Mouse (Mus musculus) neural tube, embryonic 14.5 days (tissue): Measurements from ENCODE around the gene Ppp6c. TPM values are rescaled to one million over a fixed set of nuclear protein-coding genes. Genes with fewer than 3 reads are reported as not detected.

Source experiments
- ATAC-seq: fragments of 200-750 bp; cut with Nextera tagmentation; 2 replicates; pipeline ENCODE4 v1.8.0; 2017; ENCODE audit warnings: low read depth, mild to moderate bottlenecking, moderate TSS enrichment, moderate library complexity
- H3K27ac ChIP-seq: fragments of 300-500 bp; sonication (generic); 2 replicates; pipeline ENCODE4 v1.5.1; 2014; ENCODE audit warnings: low read depth, mild to moderate bottlenecking, control low read depth, low read length, moderate library complexity, mixed read lengths
- H3K27me3 ChIP-seq: fragments of 300-500 bp; sonication (generic); 2 replicates; pipeline ENCODE4 v1.6.1; 2014; ENCODE audit warnings: low read length; ENCODE audit not compliant: control insufficient read depth, insufficient read depth
- H3K36me3 ChIP-seq: fragments of 300-500 bp; sonication (generic); 2 replicates; pipeline ENCODE4 v1.6.1; 2014; ENCODE audit warnings: low read length, mixed read lengths; ENCODE audit not compliant: control insufficient read depth, insufficient read depth
- H3K4me1 ChIP-seq: fragments of 300-500 bp; sonication (generic); 2 replicates; pipeline ENCODE4 v1.6.1; 2014; ENCODE audit warnings: low read length; ENCODE audit not compliant: control insufficient read depth, insufficient read depth
- H3K4me2 ChIP-seq: fragments of 300-500 bp; sonication (generic); 2 replicates; pipeline ENCODE4 v1.6.1; 2014; ENCODE audit warnings: mild to moderate bottlenecking, low read depth, low read length, control low read depth
- H3K4me3 ChIP-seq: fragments of 300-500 bp; sonication (generic); 2 replicates; pipeline ENCODE4 v1.5.1; 2014; ENCODE audit warnings: low read depth, low read length, control low read depth, mixed read lengths
- H3K9ac ChIP-seq: fragments of 300-500 bp; sonication (generic); replicated peaks from 2 replicates; pipeline ENCODE4 v1.6.1; 2014; ENCODE audit warnings: low read depth, mild to moderate bottlenecking, control low read depth, low read length, mixed read lengths
- H3K9me3 ChIP-seq: fragments of 300-500 bp; sonication (generic); 2 replicates; pipeline ENCODE4 v1.6.1; 2016; ENCODE audit warnings: low read length; ENCODE audit not compliant: control insufficient read depth
- WGBS: fragments of 180-500 bp; shearing (Covaris S2); extraction: QIAGEN DNeasy Blood & Tissue Kit; methylation state at CpG from one replicate; pipeline ENCODE4 v1.1.7; 2014; 5-methylcytosine and 5-hydroxymethylcytosine counted together
- polyA plus RNA-seq: library from polyadenylated mRNA; unstranded; fragments of >200 nt; fragmentation: Nextera tagmentation; extraction: Ambion mirVana; gene quantifications from 2 replicates; pipeline ENCODE4 v1.2.1, GENCODE M21; 2014

Ppp6c gene
- polyA plus RNA-seq, 1 experiment from 2014 or later: 80.2 TPM

DNA sequence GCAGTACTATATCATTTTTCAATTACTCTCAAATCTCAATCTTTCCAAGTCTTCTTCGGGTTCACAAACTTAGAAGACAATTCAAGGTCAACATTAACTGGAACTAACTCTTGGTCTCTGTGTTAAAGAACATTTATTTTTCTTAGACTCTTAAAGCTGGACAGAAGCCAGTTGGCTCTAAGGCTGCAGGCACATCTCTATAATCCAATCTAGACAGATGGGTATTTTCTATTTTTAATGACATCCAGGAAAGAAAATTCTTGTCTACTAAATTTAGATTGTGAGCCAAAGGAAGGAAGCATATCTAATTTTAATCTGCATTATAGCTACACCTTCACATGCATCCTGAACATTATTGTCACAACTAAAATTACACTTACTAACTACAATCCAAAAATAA is 68.3 kb downstream of the Ppp6c start:
- no peak for ATAC-seq
- H3K36me3 ChIP-seq: no peaks in the 10 kb centered on the region
- no peaks in the 10 kb centered on the region for H3K27me3 ChIP-seq
- no peak overlapping the region for H3K9ac ChIP-seq
- 76% methylated on average over 1 of the region's 1 CpGs for WGBS
- H3K27ac ChIP-seq: no peak overlapping the region
- H3K4me1 ChIP-seq: no peaks in the 10 kb centered on the region
- H3K9me3 ChIP-seq: no peaks in the 10 kb centered on the region
- no peak overlapping the region for H3K4me3 ChIP-seq
- H3K4me2 ChIP-seq: no peak overlapping the region

DNA sequence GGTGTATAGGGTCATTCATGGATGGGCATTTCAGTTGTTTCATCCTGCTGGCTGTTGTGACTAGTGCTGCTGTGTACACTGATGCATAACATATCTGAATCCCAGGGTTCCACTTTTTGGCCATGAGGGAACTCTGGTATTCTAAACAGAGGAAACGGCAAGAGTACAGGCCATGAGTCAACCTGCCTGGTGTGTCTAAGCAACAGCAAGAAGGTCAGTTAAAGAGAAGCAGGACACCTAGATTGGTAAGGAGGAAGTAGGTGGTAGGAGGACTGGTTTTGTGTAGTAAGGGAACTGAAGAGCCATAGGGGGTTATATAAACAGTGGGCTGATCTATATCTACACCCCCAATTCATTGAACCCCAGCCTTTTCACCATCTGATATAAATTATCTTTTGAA is 69.4 kb downstream of the Ppp6c start:
- no peak overlapping the region for H3K9ac ChIP-seq
- no peak overlapping the region for H3K4me2 ChIP-seq
- no peak overlapping the region for H3K4me3 ChIP-seq
- H3K9me3 ChIP-seq: no peaks in the 10 kb centered on the region
- WGBS: 58% methylated on average over 1 of the region's 1 CpGs
- H3K4me1 ChIP-seq: no peaks in the 10 kb centered on the region
- H3K27me3 ChIP-seq: no peaks in the 10 kb centered on the region
- no peak overlapping the region for H3K27ac ChIP-seq
- H3K36me3 ChIP-seq: no peaks in the 10 kb centered on the region
- no peak for ATAC-seq

DNA sequence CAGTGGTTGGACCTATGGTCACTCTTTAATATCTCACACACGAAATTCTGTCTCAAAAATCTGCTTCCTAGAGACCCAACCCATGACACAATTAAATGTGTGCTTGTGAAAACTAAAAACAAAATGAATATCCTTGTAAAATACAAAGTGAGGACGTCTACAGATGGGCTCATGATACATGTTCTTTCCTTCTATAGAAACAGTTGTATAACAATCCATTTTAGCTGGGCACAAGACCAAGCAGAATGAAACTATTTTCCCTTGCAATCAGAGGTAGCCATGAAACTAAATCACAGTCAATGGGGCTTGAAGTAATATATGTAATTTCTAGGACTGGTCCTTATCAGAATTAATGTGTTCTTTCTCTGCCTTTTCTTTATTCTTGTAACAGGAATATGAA is 75.3 kb downstream of the Ppp6c start:
- H3K9me3 ChIP-seq: no peaks in the 10 kb centered on the region
- H3K27ac ChIP-seq: no peak overlapping the region
- WGBS: 82% methylated on average over 2 of the region's 2 CpGs
- H3K27me3 ChIP-seq: no peaks in the 10 kb centered on the region
- no peak overlapping the region for H3K4me2 ChIP-seq
- no peaks in the 10 kb centered on the region for H3K4me1 ChIP-seq
- no peak for ATAC-seq
- H3K36me3 ChIP-seq: no peaks in the 10 kb centered on the region
- no peak overlapping the region for H3K4me3 ChIP-seq
- no peak overlapping the region for H3K9ac ChIP-seq

DNA sequence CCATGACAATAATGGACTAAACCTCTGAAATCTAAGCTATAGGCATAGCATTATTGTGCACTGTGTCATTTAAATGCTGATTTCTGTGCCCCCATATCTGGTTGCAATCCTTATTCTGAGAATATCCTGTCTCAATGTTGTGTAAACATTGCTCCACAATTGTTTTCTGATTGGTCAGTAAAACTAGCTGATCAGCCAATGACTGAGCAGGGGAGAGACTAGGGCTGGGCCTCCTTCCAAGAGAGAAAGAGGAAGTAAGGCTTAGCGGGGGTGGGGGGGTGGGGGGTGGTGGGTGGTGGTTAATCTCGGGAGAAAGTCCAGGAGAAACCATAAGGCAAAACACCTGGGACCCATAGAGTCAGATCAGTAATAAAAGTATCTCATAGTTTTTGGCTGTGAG is 78.2 kb downstream of the Ppp6c start:
- Histone ChIP-seq H3K36me3 (no peaks in the 10 kb centered on the region), H3K27me3 (no peaks in the 10 kb centered on the region), H3K4me3 (no peak overlapping the region), H3K9ac (no peak overlapping the region), H3K4me1 (no peaks in the 10 kb centered on the region), H3K9me3 (no peaks in the 10 kb centered on the region), H3K4me2 (no peak overlapping the region), H3K27ac (no peak overlapping the region)
- no peak for ATAC-seq
- 58% methylated on average over 2 of the region's 2 CpGs for WGBS

DNA sequence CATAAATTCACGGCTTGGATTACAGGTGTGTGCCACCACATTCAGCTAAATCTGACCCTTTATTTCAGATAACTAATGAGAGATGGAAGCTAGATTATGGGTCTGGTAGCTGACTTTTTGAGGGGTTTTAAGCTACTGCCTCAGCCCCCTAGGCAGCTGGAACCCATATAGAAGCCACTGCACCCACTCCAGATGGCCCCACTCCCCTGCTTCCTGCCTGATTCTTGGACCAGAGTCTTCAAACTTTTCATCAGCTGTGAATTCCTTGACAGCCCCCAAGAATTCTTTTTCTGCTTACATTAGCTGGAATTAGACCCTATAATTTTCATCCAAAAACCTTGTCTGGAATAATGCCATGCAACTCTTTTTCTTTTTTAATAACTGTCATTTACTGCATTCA is 79.8 kb downstream of the Ppp6c start:
- WGBS: 97% methylated on average over 1 of the region's 1 CpGs
- no peaks in the 10 kb centered on the region for H3K4me1 ChIP-seq

More for the DNA sequence above, 79.8 kb downstream of the Ppp6c start:
- Histone ChIP-seq H3K4me3 (no peak overlapping the region), H3K27me3 (no peaks in the 10 kb centered on the region), H3K36me3 (no peaks in the 10 kb centered on the region), H3K9ac (no peak overlapping the region), H3K4me2 (no peak overlapping the region), H3K9me3 (no peaks in the 10 kb centered on the region), H3K27ac (no peak overlapping the region)
- ATAC-seq: no peak

Other genes with a start within 250 kb of the Ppp6c start
- gene Wdr38, start 229.0 kb downstream of the Ppp6c start, polyA plus RNA-seq: 1.6 and 1.9 TPM in 2 replicates
- 145 and 147 TPM in 2 replicates for gene Arpc5l, start 221.1 kb downstream of the Ppp6c start, polyA plus RNA-seq
- 584 and 610 TPM in 2 replicates for gene Rpl35, start 220.8 kb downstream of the Ppp6c start, polyA plus RNA-seq
- 34.6 and 34.9 TPM in 2 replicates for gene Golga1, start 160.9 kb downstream of the Ppp6c start, polyA plus RNA-seq
- gene Scai, start 35.7 kb downstream of the Ppp6c start, polyA plus RNA-seq: 18.9 and 29.2 TPM in 2 replicates